Mouse (Mus musculus) cerebellum, postnatal 36 days (tissue): ENCODE data around the gene Has3.

Source experiments
- DNase-seq, 2 experiments: peaks; one replicate each; pipeline ENCODE4 v3.0.0; 2021 to 2022; ENCODE audit warnings: mixed read lengths in 2 of 2

Gene Has3

DNA sequence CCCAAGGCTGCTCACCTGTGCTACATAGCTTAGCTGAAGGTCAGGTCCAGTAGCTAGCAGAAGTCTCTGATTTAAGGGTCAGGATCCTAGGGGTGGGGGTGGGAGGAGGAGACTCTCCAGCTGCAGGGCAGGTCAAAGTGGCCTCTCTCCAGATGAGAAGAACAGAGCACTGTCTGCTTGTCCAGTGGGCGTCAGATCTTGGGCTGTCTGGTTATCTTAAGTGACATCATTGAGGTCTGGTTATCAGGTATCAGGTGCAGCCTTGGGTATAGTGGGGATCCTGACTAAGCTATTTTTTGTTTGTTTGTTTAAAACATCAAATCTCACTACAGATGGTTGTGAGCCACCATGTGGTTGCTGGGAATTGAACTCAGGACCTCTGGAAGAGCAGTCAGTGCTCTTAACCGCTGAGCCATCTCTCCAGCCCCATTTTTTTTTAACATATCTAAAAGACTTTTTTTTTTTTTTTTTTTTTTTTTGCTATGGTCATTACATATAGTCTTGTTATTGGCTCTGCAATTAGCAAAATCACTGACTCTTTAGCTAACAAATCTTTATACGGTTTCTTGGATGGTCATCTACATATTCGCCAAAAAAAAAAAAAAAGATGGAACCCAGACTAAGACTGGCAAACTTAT lies 63.6 kb downstream of the Has3 start:
- DNase-seq = no peak
